Comparison of ENCODE assay signal across 15 mouse cellular contexts in genomic region chr3:41604629-41605321, GRCm38 (mm10). TPM values are rescaled to one million over a fixed set of nuclear protein-coding genes. Genes with fewer than 3 reads are reported as not detected.
DNase-seq lines count a peak whose midpoint lies in the region; ATAC-seq and TF ChIP-seq lines count a peak whose summit lies in the region.
"Had no signal": no experiment of that assay in that cellular context is flagged by ENCODE, and none has a peak within 500 bp of the region (broad histone marks: within the 10 kb centered on the region; RNA-seq: fewer than 3 reads in every experiment).

No protein-coding gene starts in this region.

- 79% methylated on average over 12 of the region's 12 CpGs for WGBS in intestine, postnatal 0 days
- WGBS in intestine, embryonic 15.5 days: 86% methylated on average over 12 of the region's 12 CpGs
- WGBS in liver, postnatal 0 days (ENCODE audit: insufficient replicate concordance): 53% methylated on average over 12 of the region's 12 CpGs
- WGBS in hindbrain, embryonic 16.5 days: 92% methylated on average over 12 of the region's 12 CpGs

- ATAC-seq in intestine, postnatal 0 days: peak; percentile 63
- no peak for ATAC-seq in intestine, embryonic 15.5 days
- ATAC-seq in liver, postnatal 0 days: peak; percentile 75
- no peak for ATAC-seq in hindbrain, embryonic 16.5 days
- ATAC-seq: intestine, embryonic 16.5 days had no signal

- no peak overlapping the region for H3K9ac ChIP-seq in intestine, postnatal 0 days (ENCODE audit: low read depth, low read length)
- H3K9ac ChIP-seq in intestine, embryonic 15.5 days: no peak overlapping the region
- H3K9ac ChIP-seq in liver, postnatal 0 days (replicated peaks): no peak overlapping the region
- H3K9ac ChIP-seq in hindbrain, embryonic 16.5 days (ENCODE audit: low read depth, low read length): no peak overlapping the region
- H3K9ac ChIP-seq: liver, embryonic 14.5 days had no signal

- TF ChIP-seq CTCF in intestine, postnatal 0 days (IDR thresholded peaks at IDR 0.05; ENCODE audit: low read depth): no peak
- TF ChIP-seq CTCF in liver, postnatal 0 days (IDR thresholded peaks at IDR 0.05; ENCODE audit: low read depth): no peak

- no peaks in the 10 kb centered on the region for H3K4me1 ChIP-seq in intestine, postnatal 0 days (replicated peaks; ENCODE audit: control insufficient read depth, insufficient read depth, low read length)
- no peaks in the 10 kb centered on the region for H3K4me1 ChIP-seq in intestine, embryonic 15.5 days (replicated peaks)
- H3K4me1 ChIP-seq in liver, postnatal 0 days (ENCODE audit: insufficient read depth): peaks cover 4% of the 10 kb centered on the region; the same call in 1 of the 2 replicates
- peaks cover 12% of the 10 kb centered on the region for H3K4me1 ChIP-seq in hindbrain, embryonic 16.5 days (ENCODE audit: control insufficient read depth, insufficient read depth, low read depth, low read length)

- H3K27ac ChIP-seq in intestine, postnatal 0 days (ENCODE audit: low read depth, low read length): no peak overlapping the region
- no peak overlapping the region for H3K27ac ChIP-seq in intestine, embryonic 15.5 days
- no peak overlapping the region for H3K27ac ChIP-seq in liver, postnatal 0 days (ENCODE audit: low read depth)
- H3K27ac ChIP-seq in hindbrain, embryonic 16.5 days (ENCODE audit: low read depth, low read length): no peak overlapping the region
- H3K27ac ChIP-seq: left cerebral cortex, adult 2 months; liver, embryonic 14.5 days had no signal

- H3K27me3 ChIP-seq in intestine, postnatal 0 days (replicated peaks; ENCODE audit: control insufficient read depth, insufficient read depth, low read length): no peaks in the 10 kb centered on the region
- no peaks in the 10 kb centered on the region for H3K27me3 ChIP-seq in intestine, embryonic 15.5 days (replicated peaks)
- no peaks in the 10 kb centered on the region for H3K27me3 ChIP-seq in liver, postnatal 0 days (ENCODE audit: insufficient read depth, low read length)
- H3K27me3 ChIP-seq in hindbrain, embryonic 16.5 days (replicated peaks; ENCODE audit: control insufficient read depth, insufficient read depth, low read length): no peaks in the 10 kb centered on the region
- H3K27me3 ChIP-seq: Patski had no signal

- no peak overlapping the region for H3K4me3 ChIP-seq in intestine, postnatal 0 days (ENCODE audit: low read depth, low read length)
- H3K4me3 ChIP-seq in intestine, embryonic 15.5 days (replicated peaks): no peak overlapping the region
- H3K4me3 ChIP-seq in liver, postnatal 0 days (ENCODE audit: low read depth, low read length): no peak overlapping the region
- H3K4me3 ChIP-seq in hindbrain, embryonic 16.5 days (ENCODE audit: low read length): no peak overlapping the region
- H3K4me3 ChIP-seq: left cerebral cortex, adult 2 months had no signal

- H3K4me2 ChIP-seq in intestine, postnatal 0 days (replicated peaks; ENCODE audit: low read depth): no peak overlapping the region
- H3K4me2 ChIP-seq in intestine, embryonic 15.5 days (replicated peaks): no peak overlapping the region
- no peak overlapping the region for H3K4me2 ChIP-seq in liver, postnatal 0 days (ENCODE audit: low read depth, low read length)
- no peak overlapping the region for H3K4me2 ChIP-seq in hindbrain, embryonic 16.5 days (ENCODE audit: low read length)

- DNase-seq in CD8-positive naive resting alpha-beta T cell, adult 2 months (ENCODE audit: low read depth in 2 of 2, low spot score in 2 of 2): peak; percentile 39 to 51
- DNase-seq in liver, postnatal 0 days: no peak
- peak; percentile 75 for DNase-seq in thymus, postnatal 14 days
- DNase-seq in adrenal gland, adult 2 months: no peak
- no peak for DNase-seq in cerebellum, adult 9-10 months
- DNase-seq: adrenal gland, postnatal 10 days; heart, postnatal 14 days; lung, postnatal 36 days had no signal

- no peak for TF ChIP-seq EP300 in liver, postnatal 0 days (IDR thresholded peaks at IDR 0.05; ENCODE audit: low read depth)

- H3K36me3 ChIP-seq in intestine, postnatal 0 days (ENCODE audit: control insufficient read depth, insufficient read depth): peaks cover 38% of the 10 kb centered on the region
- peaks cover 12% of the 10 kb centered on the region; the same call in 1 of the 2 replicates for H3K36me3 ChIP-seq in intestine, embryonic 15.5 days
- peaks cover 59% of the 10 kb centered on the region for H3K36me3 ChIP-seq in liver, postnatal 0 days (replicated peaks; ENCODE audit: insufficient read depth, low read length)
- peaks cover 4% of the 10 kb centered on the region; the same call in 1 of the 2 replicates for H3K36me3 ChIP-seq in hindbrain, embryonic 16.5 days (ENCODE audit: control insufficient read depth, insufficient read depth, low read length)

- H3K9me3 ChIP-seq in intestine, postnatal 0 days (ENCODE audit: control insufficient read depth): no peaks in the 10 kb centered on the region
- no peaks in the 10 kb centered on the region for H3K9me3 ChIP-seq in intestine, embryonic 15.5 days
- no peaks in the 10 kb centered on the region for H3K9me3 ChIP-seq in liver, postnatal 0 days (ENCODE audit: low read length)
- H3K9me3 ChIP-seq in hindbrain, embryonic 16.5 days (ENCODE audit: control insufficient read depth, low read length): no peaks in the 10 kb centered on the region

RNA-seq across cellular contexts. Expression of gene Jade1, which starts 49.2 kb away (rescaled TPM):
- polyA plus RNA-seq in intestine, postnatal 0 days (2015; fragmentation: Nextera tagmentation; extraction: Ambion mirVana): 15.3 and 18.4 TPM in 2 replicates
- polyA plus RNA-seq in intestine, embryonic 15.5 days (2015; fragmentation: Nextera tagmentation; extraction: Ambion mirVana): 21.8 and 24.1 TPM in 2 replicates
- 6.8 and 7.2 TPM in 2 replicates for polyA plus RNA-seq in liver, postnatal 0 days (2015; fragmentation: Nextera tagmentation; extraction: Ambion mirVana)
- total RNA-seq in adrenal gland, adult 2 months (2021): 10 to 100 TPM; 33.2 to 58.2 TPM
- polyA plus RNA-seq in adrenal gland, adult 2 months (2012; rRNA removed): 21.4 and 64.9 TPM in 2 replicates
- polyA plus RNA-seq in hindbrain, embryonic 16.5 days (2015; fragmentation: Nextera tagmentation; extraction: Ambion mirVana): 12.7 TPM in 2 replicates

Comparison
In these comparisons a context has a peak if more than half of its experiments do, and no peak if none do; other contexts are left out.
1. ATAC-seq: peak in intestine, postnatal 0 days (single experiment) and liver, postnatal 0 days (single experiment); none in intestine, embryonic 15.5 days (single experiment) and hindbrain, embryonic 16.5 days (single experiment).
2. DNase-seq: peak in CD8-positive naive resting alpha-beta T cell, adult 2 months (2 of 2) and thymus, postnatal 14 days (single experiment); none in liver, postnatal 0 days (single experiment), adrenal gland, adult 2 months (single experiment) and cerebellum, adult 9-10 months (single experiment).